Mouse (Mus musculus): ENCODE data around the gene Pdxp. TPM values are rescaled to one million over a fixed set of nuclear protein-coding genes. Genes with fewer than 3 reads are reported as not detected.

The Pdxp gene
- total and polyA plus RNA-seq, 3 experiments, result 2.8 to 9.8 (median 5.4) TPM

- Histone ChIP-seq H3K4me1 (ENCODE audit: control insufficient read depth in 1 of 2, insufficient read depth in 2 of 2) (peaks cover 46 to 87% of the 10 kb centered on the region in 2 experiments), H3K27me3 (replicated peaks) (no peaks in the 10 kb centered on the region), H3K36me3 (replicated peaks in 1 of 2; ENCODE audit: control insufficient read depth in 1 of 2, insufficient read depth in 1 of 2, low read length in 1 of 2) (peaks cover 44 to 65% of the 10 kb centered on the region in 2 experiments), H3K9ac (ENCODE audit: insufficient read depth, low read depth) (no peak overlapping the region), H3K9me3 (replicated peaks; ENCODE audit: low read length) (no peaks in the 10 kb centered on the region), H3K4me3 (replicated peaks in 1 of 3; ENCODE audit: low read depth in 2 of 3, low read length in 2 of 3, poor library complexity in 1 of 3) (no peak overlapping the region), H3K4me2 (ENCODE audit: insufficient read depth, low read depth, poor library complexity, severe bottlenecking) (no peak overlapping the region), H3K79me2 (replicated peaks; ENCODE audit: control insufficient read depth, extremely low read depth, insufficient read depth, poor library complexity, severe bottlenecking) (no peaks in the 10 kb centered on the region), H3K27ac (ENCODE audit: insufficient read depth, low read depth) (no peak overlapping the region)
- TF ChIP-seq CHD1 (IDR thresholded peaks at IDR 0.05; ENCODE audit: low read depth, low read length), result no peak
- no peak for TF ChIP-seq ETS1 (conservative IDR thresholded peaks at IDR 0.05; ENCODE audit: low read depth, low read length)
- TF ChIP-seq MAFK (IDR thresholded peaks at IDR 0.05; ENCODE audit: insufficient replicate concordance, low read length), result no peak
- no peak for TF ChIP-seq E2F4 (IDR thresholded peaks at IDR 0.05; ENCODE audit: insufficient replicate concordance, low read depth, low read length)
- TF ChIP-seq RAD21 (IDR thresholded peaks at IDR 0.05; ENCODE audit: low read depth, low read length), result no peak
- no peak for TF ChIP-seq ZC3H11A (IDR thresholded peaks at IDR 0.05; ENCODE audit: low read depth, low read length)
- TF ChIP-seq MYC (IDR thresholded peaks at IDR 0.05; ENCODE audit: low read depth, low read length), result no peak
- no peak for TF ChIP-seq MXI1 (IDR thresholded peaks at IDR 0.05; ENCODE audit: low read depth, low read length)
- TF ChIP-seq ZNF384 (IDR thresholded peaks at IDR 0.05; ENCODE audit: low read depth, low read length), result no peak
- no peak for TF ChIP-seq ZMIZ1 (IDR thresholded peaks at IDR 0.05; ENCODE audit: low read depth, low read length)
- TF ChIP-seq CTCF (conservative IDR thresholded peaks at IDR 0.05 in 1 of 2, IDR thresholded peaks at IDR 0.05 in 1 of 2; ENCODE audit: low read depth in 2 of 2, low read length in 2 of 2), result no peak
- TF ChIP-seq UBTF (IDR thresholded peaks at IDR 0.05; ENCODE audit: low read depth, low read length), result no peak
- DNase-seq (ENCODE audit: extremely low read depth), result no peak
- in situ Hi-C loops (cut with MboI; ENCODE audit: low pct_ligation_motif_present, low pct_unique_long_range_greater_than_20kb, low sequenced_read_pairs), result no loop called here
- dilution Hi-C loops (cut with MboI; ENCODE audit: extremely low pct_ligation_motif_present, extremely low pct_unique_long_range_greater_than_20kb, low sequenced_read_pairs), result no loop called here
Measured at GRCm38 (mm10) chr15:78892440-78892839, 21.3 kb upstream of the Pdxp start.

DNA sequence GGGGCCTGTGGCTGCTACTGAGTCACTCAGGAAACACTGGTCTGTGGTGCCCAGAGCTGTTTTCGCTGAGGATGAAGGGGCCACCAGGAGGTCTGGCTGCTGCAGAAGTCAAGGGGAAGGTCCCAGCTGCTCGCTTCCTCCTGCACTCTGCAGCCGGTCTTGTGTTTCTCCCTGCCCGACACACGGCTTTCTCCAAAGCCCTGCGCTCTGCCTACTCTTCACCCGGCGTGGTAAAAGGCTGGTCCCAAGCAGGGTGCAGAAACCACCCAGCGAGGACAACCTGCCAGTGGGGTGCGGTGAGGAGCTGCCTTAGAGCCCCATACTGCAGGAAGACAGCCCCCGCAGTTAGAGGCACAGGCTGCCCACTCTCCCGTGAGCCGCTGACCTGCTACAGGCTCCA, 19.0 kb upstream of the Pdxp start:
- Histone ChIP-seq H3K9me3 (replicated peaks; ENCODE audit: low read length) (no peaks in the 10 kb centered on the region), H3K27ac (ENCODE audit: insufficient read depth, low read depth) (peak overlapping the region; percentile 77), H3K4me1 (ENCODE audit: control insufficient read depth in 1 of 2, insufficient read depth in 2 of 2) (peaks cover 49 to 93% of the 10 kb centered on the region in 2 experiments), H3K4me2 (ENCODE audit: insufficient read depth, low read depth, poor library complexity, severe bottlenecking) (peak overlapping the region; percentile 33; the same call in 1 of the 2 replicates), H3K27me3 (replicated peaks) (no peaks in the 10 kb centered on the region), H3K4me3 (replicated peaks in 1 of 3; ENCODE audit: low read depth in 2 of 3, low read length in 2 of 3, poor library complexity in 1 of 3) (peak overlapping the region in 2 of 3 experiments; percentile 5 to 23), H3K36me3 (replicated peaks in 1 of 2; ENCODE audit: control insufficient read depth in 1 of 2, insufficient read depth in 1 of 2, low read length in 1 of 2) (peaks cover 26 to 43% of the 10 kb centered on the region in 2 experiments), H3K9ac (ENCODE audit: insufficient read depth, low read depth) (no peak overlapping the region), H3K79me2 (replicated peaks; ENCODE audit: control insufficient read depth, extremely low read depth, insufficient read depth, poor library complexity, severe bottlenecking) (no peaks in the 10 kb centered on the region)
- in situ Hi-C loops (cut with MboI; ENCODE audit: low pct_ligation_motif_present, low pct_unique_long_range_greater_than_20kb, low sequenced_read_pairs) (no loop called here), dilution Hi-C loops (cut with MboI; ENCODE audit: extremely low pct_ligation_motif_present, extremely low pct_unique_long_range_greater_than_20kb, low sequenced_read_pairs) (no loop called here)
- peak; percentile 71 for DNase-seq (ENCODE audit: extremely low read depth)
- peak; percentile 27; the same call in 1 of the 2 replicates for TF ChIP-seq ELF1 (IDR thresholded peaks at IDR 0.05; ENCODE audit: low read depth, low read length)
- TF ChIP-seq UBTF (IDR thresholded peaks at IDR 0.05; ENCODE audit: low read depth, low read length), result 0 out of 2 replicates have a peak, but pooled peaks have one; percentile 65
- TF ChIP-seq ETS1 (conservative IDR thresholded peaks at IDR 0.05; ENCODE audit: low read depth, low read length), result 0 out of 2 replicates have a peak, but pooled peaks have one; percentile 9
- 0 out of 2 replicates have a peak, but pooled peaks have one; percentile 6 for TF ChIP-seq HCFC1 (IDR thresholded peaks at IDR 0.05; ENCODE audit: low read depth, low read length)
- TF ChIP-seq EP300 (IDR thresholded peaks at IDR 0.05; ENCODE audit: low read length), result peak; percentile 34; the same call in 1 of the 2 replicates
- no peak for TF ChIP-seq MYC (IDR thresholded peaks at IDR 0.05; ENCODE audit: low read depth, low read length)
- TF ChIP-seq TCF12 (IDR thresholded peaks at IDR 0.05; ENCODE audit: low read depth, low read length), result peak; percentile 55; the same call in 1 of the 2 replicates
- peak; percentile 27; the same call in 1 of the 2 replicates for TF ChIP-seq POLR2A (IDR thresholded peaks at IDR 0.05; ENCODE audit: low read depth, low read length)
- peak; percentile 42; the same call in 1 of the 2 replicates for TF ChIP-seq IRF4 (IDR thresholded peaks at IDR 0.05; ENCODE audit: low read depth, low read length)
- TF ChIP-seq USF1 (IDR thresholded peaks at IDR 0.05; ENCODE audit: low read depth, low read length), result no peak
